Mouse (Mus musculus) liver, embryonic 15.5 days (tissue): ENCODE results near the gene Anapc11. TPM values are rescaled to one million over a fixed set of nuclear protein-coding genes. Genes with fewer than 3 reads are reported as not detected.
A peak's percentile ranks its signal among the peaks of the same experiment; 100 is the strongest.

Experiments
- ATAC-seq: fragments of 200-750 bp; cut with Nextera tagmentation; 2 replicates; pipeline ENCODE4 v1.8.0; 2017; ENCODE audit warnings: moderate number of reproducible peaks, mild to moderate bottlenecking, moderate library complexity; ENCODE audit not compliant: insufficient read depth
- H3K27ac ChIP-seq: fragments of 300-500 bp; sonication (generic); replicated peaks from 2 replicates; pipeline ENCODE4 v1.5.1; 2015; ENCODE audit warnings: mild to moderate bottlenecking, inconsistent platforms
- H3K27me3 ChIP-seq: fragments of 300-500 bp; sonication (generic); 2 replicates; pipeline ENCODE4 v1.6.1; 2015; ENCODE audit warnings: mild to moderate bottlenecking, inconsistent platforms
- H3K36me3 ChIP-seq: fragments of 300-500 bp; sonication (generic); replicated peaks from 2 replicates; pipeline ENCODE4 v1.6.1; 2015; ENCODE audit warnings: moderate library complexity, mild to moderate bottlenecking, inconsistent platforms
- H3K4me1 ChIP-seq: fragments of 300-500 bp; sonication (generic); replicated peaks from 2 replicates; pipeline ENCODE4 v1.6.1; 2015; ENCODE audit warnings: inconsistent platforms
- H3K4me2 ChIP-seq: fragments of 300-500 bp; sonication (generic); 2 replicates; pipeline ENCODE4 v1.6.1; 2015; ENCODE audit warnings: moderate library complexity, mild to moderate bottlenecking, inconsistent platforms
- H3K4me3 ChIP-seq: fragments of 300-500 bp; sonication (generic); replicated peaks from 2 replicates; pipeline ENCODE4 v1.5.1; 2015; ENCODE audit warnings: mild to moderate bottlenecking, inconsistent platforms
- H3K9ac ChIP-seq: fragments of 300-500 bp; sonication (generic); 2 replicates; pipeline ENCODE4 v1.6.1; 2015; ENCODE audit warnings: moderate library complexity, mild to moderate bottlenecking, inconsistent platforms
- H3K9me3 ChIP-seq: fragments of 300-500 bp; sonication (generic); replicated peaks from 2 replicates; pipeline ENCODE4 v1.6.1; 2016; ENCODE audit warnings: inconsistent platforms
- WGBS: fragments of 180-500 bp; shearing (Covaris S2); methylation state at CpG from one replicate; pipeline ENCODE4 v1.1.7; 2015; ENCODE audit warnings: mixed read lengths; ENCODE audit not compliant: insufficient replicate concordance; 5-methylcytosine and 5-hydroxymethylcytosine counted together
- polyA plus RNA-seq: library from polyadenylated mRNA; unstranded; fragments of >200 nt; fragmentation: Nextera tagmentation; extraction: Ambion mirVana; gene quantifications from 2 replicates; pipeline ENCODE4 v1.2.1, GENCODE M21; 2015

Anapc11 gene
- polyA plus RNA-seq, 1 experiment from 2014 or later, result 76.2 TPM

DNA sequence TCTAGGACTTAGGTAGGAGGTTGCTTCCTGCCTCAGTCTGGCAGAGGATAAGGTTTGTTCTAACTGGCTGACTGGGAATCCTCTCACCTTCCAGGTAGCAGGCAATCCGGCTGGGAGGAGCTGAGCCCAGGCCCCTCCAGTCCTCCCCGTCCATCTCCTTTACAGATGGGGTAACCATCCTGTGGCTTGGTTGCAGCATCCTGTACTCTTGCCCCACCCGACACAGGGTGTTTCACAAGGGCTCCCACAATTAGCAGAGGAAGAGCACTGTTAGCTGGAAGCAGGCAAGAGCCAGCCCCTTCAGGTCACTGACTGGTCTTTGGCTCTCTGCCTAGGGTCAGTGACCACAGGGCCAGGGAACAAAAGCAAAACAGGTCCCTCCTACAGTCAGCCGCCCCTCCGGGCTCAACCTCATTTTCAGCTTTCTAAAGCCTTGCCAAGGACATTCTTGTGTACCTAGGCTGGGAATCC is 32.2 kb downstream of the Anapc11 start:
- Histone ChIP-seq H3K27me3 (no peaks in the 10 kb centered on the region), H3K4me2 (peak overlapping the region; percentile 94), H3K27ac (peak overlapping the region; percentile 99), H3K9me3 (no peaks in the 10 kb centered on the region), H3K36me3 (peaks cover 24% of the 10 kb centered on the region), H3K9ac (peak overlapping the region; percentile 98), H3K4me3 (peak overlapping the region; percentile 87), H3K4me1 (peaks cover 85% of the 10 kb centered on the region)
- WGBS, result 19% methylated on average over 5 of the region's 5 CpGs
- ATAC-seq, result peak; percentile 33

DNA sequence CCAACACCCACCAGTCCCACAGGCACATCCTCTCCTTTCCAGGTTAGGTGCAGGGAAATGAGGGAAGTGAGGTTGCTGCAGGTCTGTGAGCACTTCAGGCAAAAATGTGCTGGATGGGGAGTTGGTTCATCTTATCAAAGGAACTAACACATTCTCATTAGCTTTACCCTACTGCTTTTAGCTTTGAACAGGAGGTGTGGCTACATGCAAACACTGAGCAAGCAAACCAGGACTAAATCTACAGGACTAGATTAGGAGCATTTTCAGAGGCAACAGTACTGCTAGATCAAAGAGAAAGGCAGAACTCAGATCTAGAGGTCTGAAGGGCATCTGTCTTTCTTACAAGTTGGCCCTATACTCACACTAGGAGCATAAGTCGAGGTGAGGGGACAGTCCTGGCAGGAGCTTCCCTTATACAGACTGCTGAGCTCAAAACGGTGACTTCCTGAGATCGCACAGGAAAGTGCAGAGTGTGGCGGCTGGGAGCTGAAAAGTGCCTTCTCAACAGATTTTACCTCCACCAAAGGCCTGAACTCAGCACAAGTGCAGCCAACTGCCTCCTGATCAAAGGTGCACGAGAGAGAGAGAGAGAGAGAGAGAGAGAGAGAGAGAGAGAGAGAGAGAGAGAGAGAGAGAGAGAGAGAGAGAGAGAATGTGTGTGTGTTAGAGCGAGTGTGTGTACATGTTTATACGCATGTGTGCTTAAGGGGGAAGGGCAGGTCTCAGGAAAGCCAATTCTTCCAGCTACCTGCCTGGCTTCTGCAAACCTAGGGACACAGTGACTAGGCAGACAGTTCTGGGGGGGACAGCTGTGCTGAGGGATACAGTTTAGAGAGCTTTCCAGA is 32.9 kb downstream of the Anapc11 start:
- ATAC-seq, result no peak
- H3K27ac ChIP-seq, result peak overlapping the region; percentile 99
- 12% methylated on average over 7 of the region's 7 CpGs for WGBS
- H3K9me3 ChIP-seq, result no peaks in the 10 kb centered on the region
- H3K4me2 ChIP-seq, result peak overlapping the region; percentile 94
- peak overlapping the region; percentile 98 for H3K9ac ChIP-seq
- H3K4me3 ChIP-seq, result peak overlapping the region; percentile 87
- H3K27me3 ChIP-seq, result no peaks in the 10 kb centered on the region
- peaks cover 78% of the 10 kb centered on the region for H3K4me1 ChIP-seq
- peaks cover 24% of the 10 kb centered on the region for H3K36me3 ChIP-seq

DNA sequence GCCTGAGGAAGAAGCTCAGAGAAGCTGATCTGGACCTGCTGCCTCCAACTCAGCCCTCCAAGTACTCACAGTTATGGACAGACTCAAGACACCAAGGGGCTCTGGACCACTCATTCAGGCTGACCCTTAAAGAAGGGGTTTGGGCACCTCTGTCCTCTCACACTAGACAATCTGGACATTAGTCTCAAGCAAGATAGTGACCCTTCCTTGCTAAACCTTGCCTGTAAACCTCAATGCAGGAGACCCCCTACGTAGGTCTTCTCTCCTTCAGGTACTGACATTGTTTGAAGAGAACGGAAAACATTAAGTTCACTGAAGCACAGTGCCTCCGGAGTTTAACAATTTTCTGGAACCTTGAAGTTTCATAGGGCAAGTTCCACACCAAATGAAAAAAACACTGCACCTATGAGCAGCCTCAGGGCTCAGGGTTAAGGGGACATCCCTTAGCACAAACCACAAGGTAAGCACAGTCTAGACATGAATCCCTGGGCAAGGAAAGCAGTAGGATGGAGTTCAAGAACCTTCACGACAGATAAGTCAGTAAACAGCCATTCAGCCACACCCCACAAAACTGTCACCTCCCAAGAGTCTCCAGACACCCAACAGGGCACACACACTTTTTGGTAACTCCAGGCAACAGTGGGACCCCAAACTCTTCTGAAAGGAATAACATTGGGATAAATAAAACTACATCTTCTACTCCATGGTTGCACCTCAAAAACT is 33.7 kb downstream of the Anapc11 start:
- H3K27ac ChIP-seq, result peak overlapping the region; percentile 99
- H3K4me1 ChIP-seq, result peaks cover 70% of the 10 kb centered on the region
- H3K36me3 ChIP-seq, result peaks cover 21% of the 10 kb centered on the region
- H3K27me3 ChIP-seq, result no peaks in the 10 kb centered on the region
- H3K9ac ChIP-seq, result peak overlapping the region; percentile 98
- H3K4me3 ChIP-seq, result peak overlapping the region; percentile 87
- 36% methylated on average over 4 of the region's 4 CpGs for WGBS
- ATAC-seq, result peak; percentile 23
- H3K4me2 ChIP-seq, result peak overlapping the region; percentile 94
- no peaks in the 10 kb centered on the region for H3K9me3 ChIP-seq

DNA sequence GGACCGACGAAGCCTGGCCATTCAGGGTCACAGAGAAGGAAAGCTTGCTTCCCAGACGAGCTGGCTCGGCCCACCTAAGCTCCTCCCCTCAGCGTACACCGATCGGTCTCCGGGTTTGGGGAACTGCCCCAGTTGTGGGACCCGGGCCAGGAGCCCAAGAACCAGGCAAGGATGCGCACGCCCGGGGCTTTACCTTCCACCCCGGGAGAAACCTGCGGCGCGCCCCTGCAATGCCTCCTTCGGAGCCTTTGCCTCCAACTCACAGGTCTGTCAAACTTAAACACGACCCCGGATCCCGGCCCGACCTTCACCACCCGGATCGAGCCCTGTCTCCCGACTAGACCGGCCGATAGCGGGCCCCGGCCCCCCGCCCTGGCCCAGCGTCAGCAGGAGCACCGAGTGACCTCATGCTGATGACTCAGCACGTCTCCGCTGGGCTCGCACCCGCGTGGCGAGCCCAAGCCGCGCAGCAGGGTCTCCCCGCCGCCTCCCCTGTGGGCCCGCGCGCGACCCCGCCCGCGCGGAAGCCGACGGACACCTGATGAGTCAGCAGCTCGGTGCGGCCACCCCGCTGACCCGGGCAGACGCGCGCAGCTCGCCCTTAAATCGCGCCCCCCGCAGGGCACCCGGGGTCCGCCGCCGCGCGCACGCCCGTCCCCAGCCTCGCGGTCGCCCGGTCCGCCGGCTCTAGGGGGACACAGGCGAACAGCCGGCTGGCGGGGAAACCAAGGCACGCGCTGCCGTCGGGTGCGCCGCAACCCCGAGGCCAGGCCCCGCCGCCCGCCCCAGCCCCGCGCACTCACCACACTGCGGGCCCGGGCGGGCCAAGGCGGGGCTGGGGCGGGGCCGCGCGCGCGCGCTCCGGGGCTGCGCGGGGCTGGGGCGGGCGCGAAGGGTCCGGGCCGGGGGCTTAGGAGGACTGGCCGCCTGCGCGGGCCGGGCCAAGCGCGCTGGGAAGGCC is 34.6 kb downstream of the Anapc11 start:
- H3K4me1 ChIP-seq, result peaks cover 61% of the 10 kb centered on the region

DNA sequence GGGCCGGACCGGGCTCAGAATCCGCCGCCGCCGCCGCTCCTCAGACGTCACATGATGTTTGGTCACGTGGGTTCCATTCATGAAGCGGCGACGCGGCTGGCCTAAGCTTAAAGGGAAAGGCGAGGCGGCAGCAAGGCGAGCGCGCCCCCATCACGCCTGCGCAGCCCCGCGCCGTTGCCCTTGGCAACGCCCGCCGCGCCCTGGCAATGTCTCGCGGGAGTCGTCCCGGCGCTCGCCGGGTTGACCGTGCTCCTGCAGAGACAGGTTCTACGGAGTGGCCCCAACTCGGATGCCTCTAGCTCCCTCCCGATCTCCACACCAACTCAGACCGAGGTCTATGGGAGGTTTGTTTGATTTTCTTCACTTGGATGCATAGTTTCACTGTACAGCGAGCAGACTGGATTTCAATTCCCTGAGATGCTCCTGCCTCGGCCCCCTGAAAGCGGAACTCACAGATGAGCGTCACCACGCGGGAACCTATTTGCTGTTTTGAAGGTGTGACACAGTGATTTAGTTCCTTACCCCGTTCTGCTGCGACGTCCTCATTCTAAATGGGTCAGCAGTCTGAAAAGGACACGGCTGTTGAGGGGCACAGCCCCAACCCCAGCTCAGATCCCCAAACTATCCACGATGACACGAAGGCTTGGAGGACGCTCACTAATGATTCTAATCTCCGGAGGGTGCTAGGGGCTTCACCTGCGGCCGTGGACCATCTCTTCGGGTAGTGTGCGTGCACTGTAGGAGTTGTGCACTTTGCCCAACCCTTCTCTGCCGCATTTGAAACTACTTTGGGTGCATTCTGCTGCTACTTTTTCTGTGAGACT is 35.5 kb downstream of the Anapc11 start, which contains the start of gene Mafg:
Mafg (minus strand) TSS at position 81 of the 824 bp plus-strand sequence.
- peak; percentile 70 for ATAC-seq
- Histone ChIP-seq H3K36me3 (peaks cover 8% of the 10 kb centered on the region), H3K27me3 (no peaks in the 10 kb centered on the region), H3K9me3 (no peaks in the 10 kb centered on the region), H3K4me3 (peak within 1 kb of the TSS; percentile 87), H3K27ac (peak within 1 kb of the TSS; percentile 99), H3K4me2 (peak within 1 kb of the TSS; percentile 94), H3K4me1 (peaks cover 53% of the 10 kb centered on the region), H3K9ac (peak within 1 kb of the TSS; percentile 98)
- WGBS, result 9% methylated on average over 58 of the region's 58 CpGs

More for the DNA sequence above, 34.6 kb downstream of the Anapc11 start:
- Histone ChIP-seq H3K36me3 (peaks cover 11% of the 10 kb centered on the region), H3K4me2 (peak overlapping the region; percentile 94), H3K27me3 (no peaks in the 10 kb centered on the region), H3K9ac (peak overlapping the region; percentile 98), H3K9me3 (no peaks in the 10 kb centered on the region), H3K27ac (peak overlapping the region; percentile 99), H3K4me3 (peak overlapping the region; percentile 87)
- under 1% methylated on average over 116 of the region's 116 CpGs for WGBS
- ATAC-seq, result peak; percentile 78

DNA sequence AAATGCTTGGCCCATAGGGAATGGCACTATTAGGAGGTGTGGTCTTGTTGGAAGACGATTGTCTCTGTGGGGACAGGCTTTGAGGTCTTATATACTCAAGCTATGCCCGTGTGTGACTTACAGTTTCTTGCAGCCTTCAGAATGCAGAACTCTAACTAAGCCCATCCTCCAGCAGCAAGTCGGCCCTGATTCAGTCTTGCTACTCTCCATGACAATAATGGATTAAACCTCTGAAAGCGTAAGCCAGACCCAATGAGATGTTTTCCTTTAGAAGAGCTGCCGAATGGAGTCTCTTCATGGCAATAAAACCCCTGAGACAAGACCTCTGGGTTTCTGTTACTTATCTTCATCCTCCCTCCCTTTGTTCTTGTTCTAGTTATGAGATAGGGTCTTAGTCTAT is 36.6 kb downstream of the Anapc11 start:
- 81% methylated on average over 5 of the region's 5 CpGs for WGBS
- no peak for ATAC-seq
- Histone ChIP-seq H3K9ac (no peak overlapping the region), H3K36me3 (no peaks in the 10 kb centered on the region), H3K9me3 (no peaks in the 10 kb centered on the region), H3K4me2 (peak overlapping the region; percentile 94), H3K4me3 (0 out of 2 replicates have a peak overlapping the region, but pooled peaks have one; percentile 87), H3K27me3 (no peaks in the 10 kb centered on the region), H3K27ac (no peak overlapping the region), H3K4me1 (peaks cover 42% of the 10 kb centered on the region)

DNA sequence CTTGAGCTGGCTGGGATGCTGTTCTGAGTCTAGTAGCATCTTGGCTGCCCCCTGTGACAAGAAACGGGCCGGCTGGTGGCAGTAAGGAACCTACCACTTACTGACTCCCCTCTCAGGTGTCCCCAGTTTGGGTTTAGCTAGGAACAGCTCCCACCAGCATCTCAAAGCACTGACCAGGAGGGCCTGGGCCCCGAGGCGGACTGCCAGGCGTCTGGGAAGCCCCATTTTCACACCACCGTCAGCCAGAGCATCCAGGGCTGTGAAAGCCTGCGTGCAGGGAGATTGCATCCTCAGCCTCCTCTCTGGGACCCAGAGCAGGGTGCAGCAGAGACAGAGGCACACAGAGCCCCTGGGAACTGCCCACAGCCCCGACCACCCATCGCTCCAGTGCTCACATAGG is 43.0 kb downstream of the Anapc11 start:
- H3K4me2 ChIP-seq, result no peak overlapping the region
- no peak for ATAC-seq
- peaks cover 35% of the 10 kb centered on the region for H3K27me3 ChIP-seq
- no peak overlapping the region for H3K4me3 ChIP-seq
- WGBS, result 52% methylated on average over 9 of the region's 9 CpGs
- no peaks in the 10 kb centered on the region for H3K36me3 ChIP-seq
- H3K9me3 ChIP-seq, result no peaks in the 10 kb centered on the region
- H3K9ac ChIP-seq, result no peak overlapping the region
- peaks cover 22% of the 10 kb centered on the region for H3K4me1 ChIP-seq
- no peak overlapping the region for H3K27ac ChIP-seq

DNA sequence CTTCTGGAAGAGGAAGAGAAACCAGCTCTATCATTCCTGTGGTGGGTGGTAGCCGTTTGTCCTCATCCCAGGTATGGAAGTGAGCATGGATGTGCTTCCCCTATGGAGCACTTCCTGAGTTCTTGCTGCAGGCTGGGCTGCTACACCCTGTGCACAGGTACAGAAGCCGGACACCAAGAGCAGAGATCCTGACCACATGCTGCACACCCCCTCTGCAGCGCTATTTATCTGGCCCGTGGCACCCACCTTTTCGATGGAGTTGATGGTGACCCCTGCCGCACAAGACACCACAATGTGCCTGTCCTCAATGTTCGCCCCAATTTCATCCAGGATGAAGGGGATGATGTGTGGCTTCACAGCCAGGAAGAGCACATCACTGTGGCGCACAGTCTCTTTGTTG is 43.6 kb downstream of the Anapc11 start:
- no peak overlapping the region for H3K9ac ChIP-seq
- ATAC-seq, result no peak
- H3K4me1 ChIP-seq, result peaks cover 22% of the 10 kb centered on the region
- no peaks in the 10 kb centered on the region for H3K36me3 ChIP-seq
- peaks cover 41% of the 10 kb centered on the region for H3K27me3 ChIP-seq
- H3K4me2 ChIP-seq, result no peak overlapping the region
- no peaks in the 10 kb centered on the region for H3K9me3 ChIP-seq
- H3K27ac ChIP-seq, result no peak overlapping the region
- WGBS, result 66% methylated on average over 8 of the region's 8 CpGs
- no peak overlapping the region for H3K4me3 ChIP-seq

DNA sequence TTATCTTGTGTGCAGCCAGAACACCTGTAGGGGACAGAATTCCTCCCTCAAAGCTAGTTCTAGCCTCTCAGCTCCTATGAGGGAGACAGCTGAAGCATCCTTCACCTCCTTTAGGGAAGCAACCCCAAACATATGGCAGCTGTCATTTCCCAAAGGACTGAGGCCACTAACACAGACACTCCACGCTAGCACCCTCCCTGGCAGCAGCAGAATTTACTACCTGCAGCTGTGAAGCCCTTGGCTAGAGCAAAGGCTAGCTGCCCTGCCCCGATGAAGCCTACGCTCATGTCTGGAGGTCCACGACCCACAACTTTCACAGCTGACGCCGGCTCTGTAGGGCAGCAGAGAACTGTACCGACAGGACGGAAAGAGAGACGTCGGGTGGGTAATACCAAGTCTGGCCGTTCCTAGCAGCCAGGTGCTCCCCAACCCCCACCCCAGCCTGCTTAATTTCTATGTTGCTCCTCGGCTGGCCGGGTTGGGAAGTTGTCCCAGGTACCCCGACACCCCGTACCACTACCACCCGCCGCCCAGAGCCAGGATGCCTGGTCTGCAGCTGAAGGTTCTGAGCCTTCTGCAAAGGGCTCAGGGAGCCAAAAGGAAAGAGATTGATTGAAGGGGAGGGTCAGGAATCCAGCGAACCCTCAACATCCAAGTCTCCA is 44.8 kb downstream of the Anapc11 start:
- Histone ChIP-seq H3K9ac (peak overlapping the region; percentile 65), H3K27ac (no peak overlapping the region)
- 3% methylated on average over 18 of the region's 18 CpGs for WGBS

More for the DNA sequence above, 44.8 kb downstream of the Anapc11 start:
- H3K36me3 ChIP-seq, result no peaks in the 10 kb centered on the region
- H3K4me3 ChIP-seq, result peak overlapping the region; percentile 62
- peak; percentile 55 for ATAC-seq
- H3K27me3 ChIP-seq, result peaks cover 53% of the 10 kb centered on the region
- peaks cover 29% of the 10 kb centered on the region for H3K4me1 ChIP-seq
- H3K9me3 ChIP-seq, result no peaks in the 10 kb centered on the region
- peak overlapping the region; percentile 98 for H3K4me2 ChIP-seq
